Mouse (Mus musculus): ENCODE results near the gene Map10.

GRCm38 (mm10) chr8:125626381-125626780 lies 43.2 kb upstream of the Map10 start:
- no peak for TF ChIP-seq GATA1 (IDR thresholded peaks at IDR 0.05; ENCODE audit: low read length)
- TF ChIP-seq TAL1 (IDR thresholded peaks at IDR 0.05; ENCODE audit: low read length) = no peak
